In the genomic region with DNA sequence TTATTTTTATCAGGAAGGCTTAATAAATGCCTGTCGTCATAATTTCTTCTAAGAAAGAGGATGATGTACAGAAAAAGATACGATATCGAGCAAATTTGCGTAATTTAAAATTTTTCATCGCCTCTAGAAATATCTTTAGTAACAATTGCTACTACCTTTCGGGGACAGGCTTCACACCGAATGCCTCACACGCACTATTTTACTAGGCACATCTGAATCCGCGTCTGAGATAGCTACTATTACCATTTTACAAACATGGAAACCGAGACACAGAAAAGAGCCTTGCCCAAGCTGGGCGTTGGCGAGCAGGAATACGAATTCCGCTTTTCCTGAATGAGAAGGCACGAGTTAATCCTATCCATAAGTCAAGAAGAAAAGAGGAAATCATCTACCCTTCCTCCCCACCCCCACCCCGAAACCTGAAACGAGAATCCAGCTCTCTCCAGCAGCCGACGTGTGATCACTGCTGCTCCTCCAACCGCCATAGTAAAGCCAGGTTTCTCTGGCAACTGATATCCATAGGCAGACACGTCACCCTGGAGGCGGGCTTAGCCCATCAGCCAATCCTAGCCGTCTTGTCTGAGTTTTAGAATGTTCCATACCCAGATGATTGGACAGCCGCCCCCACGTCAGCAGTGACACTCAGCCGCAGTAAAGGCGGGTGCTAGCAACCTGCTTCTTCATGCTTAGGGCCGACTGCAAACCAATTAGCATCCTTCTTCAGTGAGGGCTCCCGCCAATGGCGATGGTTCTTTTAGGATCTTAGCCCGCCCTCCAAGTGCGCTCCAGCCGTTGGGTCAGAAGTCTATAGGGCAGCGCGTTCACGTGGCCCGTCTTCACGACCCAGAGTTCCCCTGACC, we compare ENCODE assay signal across 8 mouse cellular contexts. TPM values are rescaled to one million over a fixed set of nuclear protein-coding genes. Genes with fewer than 3 reads are reported as not detected.
DNase-seq lines count a peak whose midpoint lies in the region; ATAC-seq and TF ChIP-seq lines count a peak whose summit lies in the region.

No protein-coding gene starts in this region.

- DNase-seq in CD8-positive naive resting alpha-beta T cell, adult 2 months (ENCODE audit: low read depth in 2 of 2, low spot score in 2 of 2), result peak; percentile 85 to 89
- DNase-seq in forebrain, embryonic 10.5 days (ENCODE audit: extremely low spot score, low spot score), result peak; percentile 85
- DNase-seq in kidney, postnatal 25 days, result peak; percentile 91 to 97
- DNase-seq in liver, embryonic 14.5 days (ENCODE audit: low read depth in 3 of 3, low spot score in 3 of 3), result peak; percentile 89 to 92 (median 90)
- no peak for DNase-seq in neural tube, embryonic 11.5 days (ENCODE audit: low spot score)

- no peaks in the 10 kb centered on the region for H3K4me1 ChIP-seq in brown adipose tissue, adult 24 weeks (ENCODE audit: control insufficient read depth, insufficient read depth, insufficient read length, low read length)
- H3K4me1 ChIP-seq in forebrain, embryonic 10.5 days, result peaks cover 6% of the 10 kb centered on the region; the same call in 1 of the 2 replicates
- H3K4me1 ChIP-seq in heart, embryonic 15.5 days (replicated peaks), result 0 out of 2 replicates have a peak, but pooled peaks cover 4% of the 10 kb centered on the region
- peaks cover 0 to 2% of the 10 kb centered on the region in 2 experiments; a peak in 1 of 4 replicates for H3K4me1 ChIP-seq in liver, embryonic 14.5 days (replicated peaks; ENCODE audit: control insufficient read depth in 2 of 2, insufficient read depth in 2 of 2, low read length in 1 of 2)
- H3K4me1 ChIP-seq in neural tube, embryonic 11.5 days (ENCODE audit: control insufficient read depth, insufficient read depth, low read length), result no peaks in the 10 kb centered on the region
- H3K4me1 ChIP-seq in testis, adult 2 months (ENCODE audit: control insufficient read depth, insufficient read depth, low read length), result no peaks in the 10 kb centered on the region

- peaks cover 30% of the 10 kb centered on the region for H3K36me3 ChIP-seq in forebrain, embryonic 10.5 days (replicated peaks)
- no peaks in the 10 kb centered on the region for H3K36me3 ChIP-seq in heart, embryonic 15.5 days
- peaks cover 2% of the 10 kb centered on the region; the same call in 1 of the 2 replicates for H3K36me3 ChIP-seq in liver, embryonic 14.5 days (replicated peaks; ENCODE audit: control insufficient read depth, insufficient read depth, low read depth)
- H3K36me3 ChIP-seq in neural tube, embryonic 11.5 days (ENCODE audit: control insufficient read depth, insufficient read depth, low read length), result no peaks in the 10 kb centered on the region
- H3K36me3 ChIP-seq in testis, adult 2 months (ENCODE audit: control insufficient read depth, insufficient read depth, low read length), result no peaks in the 10 kb centered on the region

- WGBS in forebrain, embryonic 10.5 days, result 22% methylated on average over 39 of the region's 39 CpGs
- WGBS in heart, embryonic 15.5 days, result 16% methylated on average over 39 of the region's 39 CpGs
- WGBS in liver, embryonic 14.5 days (ENCODE audit: insufficient replicate concordance), result 19% methylated on average over 39 of the region's 39 CpGs
- WGBS in neural tube, embryonic 11.5 days, result 20% methylated on average over 39 of the region's 39 CpGs

- no peaks in the 10 kb centered on the region for H3K9me3 ChIP-seq in forebrain, embryonic 10.5 days
- no peaks in the 10 kb centered on the region for H3K9me3 ChIP-seq in heart, embryonic 15.5 days (replicated peaks)
- no peaks in the 10 kb centered on the region for H3K9me3 ChIP-seq in liver, embryonic 14.5 days (ENCODE audit: control insufficient read depth, low read length)
- no peaks in the 10 kb centered on the region for H3K9me3 ChIP-seq in neural tube, embryonic 11.5 days (ENCODE audit: control insufficient read depth, low read length)

- ATAC-seq in heart, embryonic 15.5 days (replicated peaks; ENCODE audit: insufficient number of reproducible peaks, insufficient read depth, low FRiP score, low read depth), result peak; percentile 95
- ATAC-seq in liver, embryonic 14.5 days (ENCODE audit: insufficient read depth), result peak; percentile 95
- ATAC-seq in neural tube, embryonic 11.5 days (ENCODE audit: insufficient read depth, low FRiP score, low TSS enrichment), result peak; percentile 99

- H3K9ac ChIP-seq in heart, embryonic 15.5 days, result peak overlapping the region; percentile 45; the same call in 1 of the 2 replicates
- H3K9ac ChIP-seq in liver, embryonic 14.5 days (replicated peaks), result peak overlapping the region; percentile 79
- H3K9ac ChIP-seq in neural tube, embryonic 11.5 days (ENCODE audit: low read length), result peak overlapping the region; percentile 68

- no peak for TF ChIP-seq EP300 in liver, embryonic 14.5 days (IDR thresholded peaks at IDR 0.05; ENCODE audit: low read depth)

- peak; percentile 88 for TF ChIP-seq POLR2A in testis, adult 2 months (IDR thresholded peaks at IDR 0.05; ENCODE audit: control insufficient read depth, low read depth, low read length)

- H3K4me2 ChIP-seq in heart, embryonic 15.5 days, result peak overlapping the region; percentile 60
- H3K4me2 ChIP-seq in liver, embryonic 14.5 days (ENCODE audit: low read depth), result peak overlapping the region; percentile 77
- no peak overlapping the region; the same call in 1 of the 2 replicates for H3K4me2 ChIP-seq in neural tube, embryonic 11.5 days (ENCODE audit: low read depth)

- no peaks in the 10 kb centered on the region for H3K27me3 ChIP-seq in forebrain, embryonic 10.5 days (ENCODE audit: poor library complexity, severe bottlenecking)
- no peaks in the 10 kb centered on the region for H3K27me3 ChIP-seq in heart, embryonic 15.5 days
- H3K27me3 ChIP-seq in liver, embryonic 14.5 days (ENCODE audit: control insufficient read depth, insufficient read depth, low read length), result no peaks in the 10 kb centered on the region
- no peaks in the 10 kb centered on the region for H3K27me3 ChIP-seq in neural tube, embryonic 11.5 days (ENCODE audit: control insufficient read depth, insufficient read depth, low read length)
- H3K27me3 ChIP-seq in testis, adult 2 months (ENCODE audit: control insufficient read depth, insufficient read depth, low read length), result no peaks in the 10 kb centered on the region

- peak overlapping the region; percentile 84 for H3K27ac ChIP-seq in brown adipose tissue, adult 24 weeks (replicated peaks; ENCODE audit: low read depth, low read length)
- H3K27ac ChIP-seq in forebrain, embryonic 10.5 days, result peak overlapping the region; percentile 91
- peak overlapping the region; percentile 95 for H3K27ac ChIP-seq in heart, embryonic 15.5 days
- H3K27ac ChIP-seq in liver, embryonic 14.5 days, result peak overlapping the region; percentile 72
- H3K27ac ChIP-seq in neural tube, embryonic 11.5 days (ENCODE audit: low read depth, low read length), result peak overlapping the region; percentile 39; the same call in 1 of the 2 replicates
- H3K27ac ChIP-seq in testis, adult 2 months (ENCODE audit: control insufficient read depth, insufficient read depth, low read depth, low read length), result peak overlapping the region; percentile 96

- peak overlapping the region; percentile 81 for H3K4me3 ChIP-seq in brown adipose tissue, adult 24 weeks (ENCODE audit: insufficient read depth, low read depth, low read length)
- H3K4me3 ChIP-seq in forebrain, embryonic 10.5 days, result peak overlapping the region; percentile 59
- peak overlapping the region; percentile 62 for H3K4me3 ChIP-seq in heart, embryonic 15.5 days
- peak overlapping the region; percentile 70 to 98 for H3K4me3 ChIP-seq in liver, embryonic 14.5 days (ENCODE audit: insufficient read depth in 1 of 2, low read depth in 2 of 2, low read length in 2 of 2)
- peak overlapping the region; percentile 51 for H3K4me3 ChIP-seq in neural tube, embryonic 11.5 days (ENCODE audit: low read depth, low read length)
- H3K4me3 ChIP-seq in testis, adult 2 months (ENCODE audit: control insufficient read depth, low read depth, low read length), result peak overlapping the region; percentile 95

- no peak for TF ChIP-seq CTCF in liver, embryonic 14.5 days (IDR thresholded peaks at IDR 0.05; ENCODE audit: low read depth)
- no peak for TF ChIP-seq CTCF in testis, adult 2 months (IDR thresholded peaks at IDR 0.05; ENCODE audit: control insufficient read depth, insufficient read depth, insufficient replicate concordance, low read depth, low read length)

RNA-seq across cellular contexts. Expression of a gene that starts 2.5 kb away (rescaled TPM):
- 80.4 and 121 TPM in 2 replicates for polyA plus RNA-seq in brown adipose tissue, adult 24 weeks (2012; ENCODE audit: insufficient read depth, insufficient read length, missing spikeins)
- polyA plus RNA-seq in forebrain, embryonic 10.5 days (2016; fragmentation: Nextera tagmentation; extraction: Ambion mirVana), result 557 and 569 TPM in 2 replicates
- 302 and 318 TPM in 2 replicates for polyA plus RNA-seq in heart, embryonic 15.5 days (2015; fragmentation: Nextera tagmentation; extraction: Ambion mirVana)
- polyA plus RNA-seq in liver, embryonic 14.5 days (2012; rRNA removed), result 73.8 and 111 TPM in 2 replicates
- 191 and 193 TPM in 2 replicates for polyA plus RNA-seq in liver, embryonic 14.5 days (2014; fragmentation: Nextera tagmentation; extraction: Ambion mirVana)
- 622 and 646 TPM in 2 replicates for polyA plus RNA-seq in neural tube, embryonic 11.5 days (2014; fragmentation: Nextera tagmentation; extraction: Ambion mirVana)
- polyA plus RNA-seq in testis, adult 2 months (2012; rRNA removed), result 20.4 and 22.6 TPM in 2 replicates

RNA-seq across cellular contexts. Expression of a gene that starts 33.2 kb away (rescaled TPM):
- polyA plus RNA-seq in brown adipose tissue, adult 24 weeks (2012; ENCODE audit: insufficient read depth, insufficient read length, missing spikeins), result 5.1 and 6.2 TPM in 2 replicates
- 7.0 and 7.7 TPM in 2 replicates for polyA plus RNA-seq in forebrain, embryonic 10.5 days (2016; fragmentation: Nextera tagmentation; extraction: Ambion mirVana)
- polyA plus RNA-seq in heart, embryonic 15.5 days (2015; fragmentation: Nextera tagmentation; extraction: Ambion mirVana), result 9.0 and 10.6 TPM in 2 replicates
- 0.21 and 0.37 TPM in 2 replicates for polyA plus RNA-seq in liver, embryonic 14.5 days (2012; rRNA removed)
- 0.83 and 0.96 TPM in 2 replicates for polyA plus RNA-seq in liver, embryonic 14.5 days (2014; fragmentation: Nextera tagmentation; extraction: Ambion mirVana)
- polyA plus RNA-seq in neural tube, embryonic 11.5 days (2014; fragmentation: Nextera tagmentation; extraction: Ambion mirVana), result 8.9 and 9.3 TPM in 2 replicates
- 1.0 and 1.3 TPM in 2 replicates for polyA plus RNA-seq in testis, adult 2 months (2012; rRNA removed)

RNA-seq across cellular contexts. Expression of a gene that starts 38.9 kb away (rescaled TPM):
- not detected in 2 replicates for polyA plus RNA-seq in brown adipose tissue, adult 24 weeks (2012; ENCODE audit: insufficient read depth, insufficient read length, missing spikeins)
- polyA plus RNA-seq in forebrain, embryonic 10.5 days (2016; fragmentation: Nextera tagmentation; extraction: Ambion mirVana), result 0.12 and 0.16 TPM in 2 replicates
- not detected in 2 replicates for polyA plus RNA-seq in heart, embryonic 15.5 days (2015; fragmentation: Nextera tagmentation; extraction: Ambion mirVana)
- polyA plus RNA-seq in liver, embryonic 14.5 days (2012; rRNA removed), result not detected in 2 replicates
- not detected in 2 replicates for polyA plus RNA-seq in liver, embryonic 14.5 days (2014; fragmentation: Nextera tagmentation; extraction: Ambion mirVana)
- polyA plus RNA-seq in neural tube, embryonic 11.5 days (2014; fragmentation: Nextera tagmentation; extraction: Ambion mirVana), result not detected in 2 replicates
- 0.05 TPM in 1 of 2 replicates, not detected in the other for polyA plus RNA-seq in testis, adult 2 months (2012; rRNA removed)

Comparison
In these comparisons a context has a peak if more than half of its experiments do, and no peak if none do; other contexts are left out.
1. H3K27ac ChIP-seq: peak in every context shown above with its lines; median percentile 96 in testis, adult 2 months; 95 in heart, embryonic 15.5 days; 91 in forebrain, embryonic 10.5 days; 84 in brown adipose tissue, adult 24 weeks; 72 in liver, embryonic 14.5 days; 39 in neural tube, embryonic 11.5 days.